Mouse (Mus musculus) embryonic facial prominence, embryonic 11.5 days (tissue): ENCODE measurements at regions not wholly inside any gene's neighbourhood (a gene's known extent, or its start where the extent isn't known, plus 50 kb on each side); places are given as distances from the start of the nearest gene placed in this dataset.

Experiments used
- ATAC-seq: fragments of 200-750 bp; cut with Nextera tagmentation; replicated peaks from 2 replicates; pipeline ENCODE4 v1.8.0; 2017; ENCODE audit warnings: low read depth; ENCODE audit not compliant: insufficient number of reproducible peaks, low FRiP score, low TSS enrichment
- DNase-seq: peaks from one replicate; pipeline ENCODE4 v3.0.0-alpha.2; 2015; ENCODE audit warnings: low spot score
- H3K27ac ChIP-seq: fragments of 300-500 bp; sonication (generic); replicated peaks from 2 replicates; pipeline ENCODE4 v1.5.1; 2014; ENCODE audit warnings: mild to moderate bottlenecking, low read depth, low read length, control low read depth
- H3K27me3 ChIP-seq: fragments of 300-500 bp; sonication (generic); 2 replicates; pipeline ENCODE4 v1.6.1; 2014; ENCODE audit warnings: mild to moderate bottlenecking, low read length, moderate library complexity, mixed read lengths; ENCODE audit not compliant: control insufficient read depth, insufficient read depth
- H3K36me3 ChIP-seq: fragments of 300-500 bp; sonication (generic); replicated peaks from 2 replicates; pipeline ENCODE4 v1.6.1; 2014; ENCODE audit warnings: low read depth, mild to moderate bottlenecking, low read length, moderate library complexity, mixed read lengths; ENCODE audit not compliant: control insufficient read depth, insufficient read depth
- H3K4me1 ChIP-seq: fragments of 300-500 bp; sonication (generic); 2 replicates; pipeline ENCODE4 v1.6.1; 2014; ENCODE audit warnings: low read length, mixed read lengths; ENCODE audit not compliant: control insufficient read depth, insufficient read depth
- H3K4me2 ChIP-seq: fragments of 300-500 bp; sonication (generic); 2 replicates; pipeline ENCODE4 v1.6.1; 2014; ENCODE audit warnings: low read depth, mild to moderate bottlenecking, control low read depth, low read length, moderate library complexity
- H3K4me3 ChIP-seq: fragments of 300-500 bp; sonication (generic); 2 replicates; pipeline ENCODE4 v1.5.1; 2014; ENCODE audit warnings: low read depth, low read length, control low read depth
- H3K9ac ChIP-seq: fragments of 300-500 bp; sonication (generic); replicated peaks from 2 replicates; pipeline ENCODE4 v1.6.1; 2014; ENCODE audit warnings: mild to moderate bottlenecking, control low read depth, low read length
- H3K9me3 ChIP-seq: fragments of 300-500 bp; sonication (generic); replicated peaks from 2 replicates; pipeline ENCODE4 v1.6.1; 2016; ENCODE audit warnings: mild to moderate bottlenecking, low read length, inconsistent platforms, mixed read lengths; ENCODE audit not compliant: control insufficient read depth
- WGBS: fragments of 180-500 bp; shearing (Covaris S2); extraction: QIAGEN DNeasy Blood & Tissue Kit; methylation state at CpG from one replicate; pipeline ENCODE4 v1.1.7; 2014; 5-methylcytosine and 5-hydroxymethylcytosine counted together

DNA sequence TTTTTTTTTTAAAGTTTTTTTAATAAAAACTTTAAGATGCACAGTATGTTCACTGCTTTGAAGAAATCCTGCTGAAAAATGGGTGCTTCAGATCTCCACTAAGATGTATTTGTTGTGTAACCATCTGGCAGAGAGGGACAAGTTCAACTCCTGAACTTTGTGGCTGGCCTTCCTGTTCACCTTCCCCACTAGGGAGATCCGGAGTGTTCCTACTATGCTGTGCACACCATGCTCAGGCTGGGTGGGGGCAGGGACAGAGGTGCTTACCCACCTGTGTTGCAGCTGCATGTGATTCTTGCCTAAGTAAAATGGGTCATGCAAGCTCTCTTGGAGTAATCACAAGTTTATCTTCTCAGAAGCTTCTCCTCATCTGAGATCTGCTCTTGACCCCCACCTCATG is 377.4 kb upstream of the Arglu1 start:
- Histone ChIP-seq H3K9ac (no peak overlapping the region), H3K4me2 (no peak overlapping the region)

DNA sequence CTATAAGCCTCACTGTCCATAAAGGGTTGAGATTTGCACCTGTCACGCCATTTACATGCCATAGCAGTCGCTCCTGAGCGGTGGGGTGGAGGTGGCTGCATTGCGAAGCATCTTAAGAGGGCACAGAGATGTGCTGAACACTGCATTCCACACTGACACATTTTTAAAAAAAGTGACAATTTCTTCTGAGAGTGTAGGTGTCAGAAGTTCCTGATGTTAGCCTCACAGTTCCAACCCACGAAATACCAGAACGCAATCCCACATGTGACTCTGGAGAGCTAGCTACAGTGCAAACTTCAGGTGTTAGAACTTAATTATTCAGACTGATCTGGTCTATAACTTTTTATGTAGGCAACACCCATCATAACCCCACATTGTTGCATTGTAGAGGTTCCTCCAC is 369.8 kb upstream of the Arglu1 start:
- no peaks in the 10 kb centered on the region for H3K27me3 ChIP-seq
- H3K27ac ChIP-seq: no peak overlapping the region
- 89% methylated on average over 6 of the region's 6 CpGs for WGBS
- H3K9me3 ChIP-seq: no peaks in the 10 kb centered on the region
- H3K9ac ChIP-seq: no peak overlapping the region
- H3K4me3 ChIP-seq: no peak overlapping the region
- H3K4me2 ChIP-seq: no peak overlapping the region
- no peaks in the 10 kb centered on the region for H3K4me1 ChIP-seq
- no peaks in the 10 kb centered on the region for H3K36me3 ChIP-seq
- ATAC-seq (no peak), DNase-seq (no peak)

More for the DNA sequence above, 377.4 kb upstream of the Arglu1 start:
- Histone ChIP-seq H3K9me3 (no peaks in the 10 kb centered on the region), H3K4me3 (no peak overlapping the region), H3K4me1 (no peaks in the 10 kb centered on the region), H3K27ac (no peak overlapping the region), H3K36me3 (no peaks in the 10 kb centered on the region), H3K27me3 (no peaks in the 10 kb centered on the region)
- DNase-seq: no peak
- 59% methylated on average over 1 of the region's 1 CpGs for WGBS
- no peak for ATAC-seq

DNA sequence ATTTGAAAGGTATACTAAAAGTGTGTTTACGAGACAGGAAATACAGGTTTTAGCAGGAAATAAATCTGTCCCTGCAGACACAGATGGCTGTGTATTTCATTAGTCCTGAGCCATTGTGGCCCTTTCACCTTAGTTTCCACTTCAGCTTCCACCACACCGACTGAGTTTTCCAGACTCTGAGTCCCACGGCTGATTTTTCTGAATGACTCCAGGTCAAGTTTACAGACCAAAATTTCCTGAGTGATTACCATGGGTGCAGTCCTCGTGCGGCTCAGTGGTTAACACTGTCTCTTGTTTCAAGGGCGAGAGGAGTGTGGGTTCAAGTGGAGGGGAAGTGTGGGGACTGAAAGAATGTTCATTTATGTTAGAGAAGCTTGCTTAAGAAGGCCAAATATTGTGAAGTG is 365.1 kb upstream of the Arglu1 start:
- H3K9ac ChIP-seq: no peak overlapping the region
- no peak for ATAC-seq
- H3K27me3 ChIP-seq: no peaks in the 10 kb centered on the region
- H3K4me2 ChIP-seq: no peak overlapping the region
- H3K4me3 ChIP-seq: no peak overlapping the region
- no peaks in the 10 kb centered on the region for H3K9me3 ChIP-seq
- H3K4me1 ChIP-seq: no peaks in the 10 kb centered on the region
- no peak overlapping the region for H3K27ac ChIP-seq
- DNase-seq: no peak
- no peaks in the 10 kb centered on the region for H3K36me3 ChIP-seq
- WGBS: 66% methylated on average over 6 of the region's 6 CpGs

DNA sequence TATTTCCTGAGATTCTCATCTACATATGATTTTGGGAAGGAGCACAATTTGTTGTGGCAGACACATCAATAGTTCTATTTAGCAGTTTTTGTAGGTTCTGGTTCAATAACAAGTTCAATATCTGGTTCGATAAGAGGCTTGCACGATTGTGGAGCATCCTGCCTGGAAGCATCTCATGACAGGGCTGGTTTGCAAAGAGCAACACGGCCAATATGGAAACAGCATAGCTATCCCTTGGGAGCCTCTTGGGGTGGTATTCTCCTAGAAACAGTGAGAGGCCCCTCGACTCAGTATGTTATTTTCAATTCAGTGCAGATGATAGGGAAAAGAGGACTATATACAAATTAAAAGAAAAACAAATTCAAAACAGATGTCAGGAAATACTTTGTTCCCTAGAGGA is 364.5 kb upstream of the Arglu1 start:
- H3K9me3 ChIP-seq: no peaks in the 10 kb centered on the region
- no peaks in the 10 kb centered on the region for H3K4me1 ChIP-seq
- WGBS: 55% methylated on average over 4 of the region's 4 CpGs
- ATAC-seq: no peak
- no peak for DNase-seq
- H3K4me2 ChIP-seq: no peak overlapping the region
- H3K36me3 ChIP-seq: no peaks in the 10 kb centered on the region
- H3K27me3 ChIP-seq: no peaks in the 10 kb centered on the region
- H3K4me3 ChIP-seq: no peak overlapping the region
- H3K9ac ChIP-seq: no peak overlapping the region
- no peak overlapping the region for H3K27ac ChIP-seq

DNA sequence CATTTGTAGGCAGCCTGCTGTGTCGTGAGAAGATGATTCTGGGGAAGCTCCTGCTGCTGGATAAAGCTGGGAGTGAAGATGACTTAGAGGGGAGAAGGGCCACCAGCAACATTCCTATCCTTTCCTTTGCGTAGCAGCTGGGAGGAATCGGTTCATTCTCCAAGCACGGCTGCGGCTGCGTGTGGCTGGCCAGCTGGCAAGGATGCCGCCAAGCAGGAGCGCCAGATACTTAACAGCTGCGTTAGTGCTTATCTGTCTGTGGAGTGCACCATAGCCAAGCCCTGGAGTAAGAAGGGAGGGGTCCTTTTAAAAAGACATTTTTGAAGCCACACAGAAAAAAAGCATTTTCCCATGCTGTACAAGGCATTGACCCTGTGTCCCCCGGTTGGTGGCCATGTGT is 361.4 kb upstream of the Arglu1 start:
- ATAC-seq: no peak
- Histone ChIP-seq H3K9me3 (no peaks in the 10 kb centered on the region), H3K9ac (no peak overlapping the region), H3K4me1 (no peaks in the 10 kb centered on the region), H3K27ac (no peak overlapping the region), H3K4me2 (no peak overlapping the region), H3K36me3 (no peaks in the 10 kb centered on the region), H3K4me3 (no peak overlapping the region), H3K27me3 (no peaks in the 10 kb centered on the region)
- no peak for DNase-seq
- 81% methylated on average over 10 of the region's 10 CpGs for WGBS

DNA sequence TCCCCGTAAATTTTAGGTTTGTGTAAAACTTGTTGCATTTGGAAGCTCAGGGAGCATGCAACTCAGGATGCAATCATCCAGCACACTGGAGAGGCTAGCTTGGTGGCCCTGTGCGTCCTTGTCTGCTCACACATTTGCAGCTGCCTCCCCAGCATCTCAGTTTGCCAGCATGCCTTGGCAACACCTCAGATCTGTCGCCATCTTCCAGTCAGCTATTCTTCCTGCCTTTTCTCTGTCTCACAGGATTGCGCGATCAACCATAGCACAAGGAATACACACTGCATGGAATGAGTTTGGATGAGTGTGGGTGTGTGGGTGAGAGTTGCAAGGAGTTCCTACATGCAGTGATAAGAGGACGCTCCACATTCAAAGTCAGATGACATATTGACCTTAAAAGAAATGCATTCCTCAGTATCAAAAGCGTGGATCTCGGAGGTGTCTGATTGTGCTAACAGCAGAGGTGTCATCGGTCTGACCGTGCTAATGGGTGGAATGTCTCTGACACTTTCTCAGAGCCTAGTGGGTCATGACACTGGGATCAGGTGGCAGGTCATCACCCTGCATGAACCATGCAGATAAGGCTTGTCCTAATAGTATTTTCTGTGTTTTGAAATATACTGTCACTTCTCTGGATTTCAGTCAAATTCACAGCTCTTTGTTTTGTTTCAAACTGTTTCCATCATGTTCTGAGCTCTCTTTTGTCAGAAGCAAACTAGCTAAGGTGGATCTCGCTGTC is 360.6 kb upstream of the Arglu1 start:
- no peak for DNase-seq
- H3K36me3 ChIP-seq: no peaks in the 10 kb centered on the region
- no peaks in the 10 kb centered on the region for H3K4me1 ChIP-seq
- 87% methylated on average over 11 of the region's 11 CpGs for WGBS
- H3K27me3 ChIP-seq: no peaks in the 10 kb centered on the region
- H3K4me3 ChIP-seq: no peak overlapping the region
- no peak overlapping the region for H3K9ac ChIP-seq
- no peaks in the 10 kb centered on the region for H3K9me3 ChIP-seq
- ATAC-seq: no peak
- H3K27ac ChIP-seq: no peak overlapping the region
- H3K4me2 ChIP-seq: no peak overlapping the region

DNA sequence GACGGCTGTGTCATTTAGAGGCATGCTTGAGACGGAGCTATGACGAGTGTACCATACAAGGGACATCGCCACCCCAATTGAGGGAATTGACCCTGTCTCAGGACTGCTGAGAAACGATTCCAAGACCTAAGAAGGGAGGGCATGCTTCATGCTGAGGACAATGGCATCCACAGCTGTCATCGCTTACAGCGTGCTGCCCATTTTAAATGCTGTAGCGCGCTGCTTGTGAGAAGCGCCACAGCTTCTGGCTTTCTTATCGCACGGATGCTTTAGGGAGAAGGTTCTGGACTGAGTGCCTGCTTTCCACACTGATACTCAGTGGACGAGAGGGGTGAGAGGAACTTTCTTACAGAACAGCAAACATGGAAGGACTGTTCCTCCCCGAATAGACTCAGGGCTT is 357.8 kb upstream of the Arglu1 start:
- Histone ChIP-seq H3K9me3 (no peaks in the 10 kb centered on the region), H3K36me3 (no peaks in the 10 kb centered on the region), H3K27me3 (no peaks in the 10 kb centered on the region), H3K4me3 (no peak overlapping the region), H3K4me1 (no peaks in the 10 kb centered on the region), H3K9ac (no peak overlapping the region), H3K4me2 (no peak overlapping the region), H3K27ac (no peak overlapping the region)
- DNase-seq (no peak), ATAC-seq (no peak)
- WGBS: 82% methylated on average over 14 of the region's 14 CpGs

DNA sequence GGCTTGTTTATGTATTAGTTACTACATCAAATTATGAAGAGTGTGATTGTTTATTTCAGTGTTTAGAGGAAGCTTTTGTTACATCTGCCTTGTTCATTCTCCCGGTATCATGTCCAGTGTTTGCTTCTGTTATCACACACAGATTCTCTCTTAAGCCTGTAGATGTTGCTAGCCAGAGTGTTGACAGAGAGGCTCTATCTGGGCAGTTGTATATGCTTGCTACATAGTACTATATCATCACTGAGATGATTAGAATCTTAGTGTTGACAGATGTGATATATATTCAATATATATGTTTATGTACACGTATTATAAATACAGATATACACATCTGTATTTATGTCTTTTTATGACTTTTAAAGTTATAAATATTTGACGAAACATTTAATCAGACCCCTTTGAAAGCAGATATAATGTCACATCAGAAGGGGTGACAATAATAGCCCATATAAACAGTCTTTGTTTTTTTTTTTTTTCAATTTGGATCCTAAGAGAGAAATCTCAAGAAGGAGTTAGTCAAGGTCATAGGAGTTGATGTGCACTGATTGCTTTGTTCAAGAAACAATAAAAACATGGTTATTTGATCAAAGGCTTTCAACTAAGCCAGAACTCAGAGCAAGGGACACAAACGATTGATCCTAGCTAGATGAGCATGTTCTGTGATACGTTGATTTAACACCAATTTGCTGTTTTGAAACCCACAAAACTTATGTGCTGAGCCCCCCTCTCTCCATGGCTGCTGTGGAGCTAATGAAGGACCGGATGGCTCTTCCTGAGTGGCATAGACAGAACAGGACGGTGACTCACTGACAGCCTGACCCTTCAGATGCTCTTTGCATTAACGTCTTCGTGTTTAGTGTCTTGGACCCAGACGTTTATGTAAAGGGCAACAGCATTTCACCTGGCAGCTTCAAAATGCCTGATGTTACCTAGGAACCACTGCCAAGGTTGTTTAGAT is 352.8 kb upstream of the Arglu1 start:
- 81% methylated on average over 10 of the region's 10 CpGs for WGBS
- H3K4me2 ChIP-seq: no peak overlapping the region
- H3K27ac ChIP-seq: no peak overlapping the region
- no peaks in the 10 kb centered on the region for H3K36me3 ChIP-seq
- H3K4me3 ChIP-seq: no peak overlapping the region
- ATAC-seq (no peak), DNase-seq (no peak)
- H3K9me3 ChIP-seq: no peaks in the 10 kb centered on the region
- no peak overlapping the region for H3K9ac ChIP-seq
- H3K27me3 ChIP-seq: no peaks in the 10 kb centered on the region
- H3K4me1 ChIP-seq: no peaks in the 10 kb centered on the region
